Mouse (Mus musculus) CH12.LX (cell line): ENCODE measurements around the gene Il17re. TPM values are rescaled to one million over a fixed set of nuclear protein-coding genes. Genes with fewer than 3 reads are reported as not detected.

ENCODE experiments used
- DNase-seq: peaks from one replicate; pipeline ENCODE4 v3.0.0-alpha.2; 2013; ENCODE audit errors: extremely low read depth
- H3K27ac ChIP-seq: 2 replicates; pipeline ENCODE4 v1.5.1; 2012; ENCODE audit warnings: low read depth, mild to moderate bottlenecking, control low read depth, moderate library complexity; ENCODE audit not compliant: insufficient read depth
- H3K27me3 ChIP-seq: replicated peaks from 2 replicates; pipeline ENCODE3; 2012; ENCODE audit warnings: inconsistent platforms
- H3K36me3 ChIP-seq, 2 experiments: replicated peaks in 1 of 2; 2 replicates each; pipeline versions ENCODE3 to v1.6.1; 2012; ENCODE audit warnings: inconsistent platforms in 1 of 2, low read length in 1 of 2, mild to moderate bottlenecking in 1 of 2, mixed read lengths in 1 of 2, moderate library complexity in 1 of 2; ENCODE audit not compliant: control insufficient read depth in 1 of 2, insufficient read depth in 1 of 2
- H3K4me1 ChIP-seq, 2 experiments: 2 replicates each; pipeline ENCODE4 v1.6.1; 2012; ENCODE audit warnings: inconsistent platforms in 1 of 2, moderate library complexity in 1 of 2; ENCODE audit not compliant: insufficient read depth in 2 of 2, control insufficient read depth in 1 of 2
- H3K4me2 ChIP-seq: 2 replicates; pipeline ENCODE4 v1.6.1; 2012; ENCODE audit warnings: low read depth, mild to moderate bottlenecking, control low read depth; ENCODE audit not compliant: poor library complexity, insufficient read depth, severe bottlenecking
- H3K4me3 ChIP-seq, 3 experiments: fragments of 150-350 bp in 1 of 3; sonication (generic) in 1 of 3; replicated peaks in 1 of 3; 2 replicates each; pipeline versions ENCODE3 to v1.5.1; 2011 to 2012; ENCODE audit warnings: low read depth in 2 of 3, low read length in 2 of 3, mild to moderate bottlenecking in 2 of 3, moderate library complexity in 2 of 3, control low read depth in 1 of 3, improper control_type of control experiment in 1 of 3, inconsistent platforms in 1 of 3, mixed read lengths in 1 of 3; ENCODE audit not compliant: poor library complexity in 1 of 3
- H3K79me2 ChIP-seq: replicated peaks from 2 replicates; pipeline ENCODE4 v1.6.1; 2012; ENCODE audit warnings: mild to moderate bottlenecking, moderate library complexity; ENCODE audit not compliant: control insufficient read depth, poor library complexity, insufficient read depth, severe bottlenecking; ENCODE audit errors: extremely low read depth
- H3K9ac ChIP-seq: 2 replicates; pipeline ENCODE4 v1.6.1; 2012; ENCODE audit warnings: low read depth, mild to moderate bottlenecking, control low read depth, moderate library complexity; ENCODE audit not compliant: insufficient read depth
- H3K9me3 ChIP-seq: replicated peaks from 2 replicates; pipeline ENCODE3; 2012; ENCODE audit warnings: low read length, inconsistent platforms, mixed read lengths
- CHD1 ChIP-seq: IDR thresholded peaks from 2 replicates; pipeline ENCODE4 v1.6.1; 2012; ENCODE audit warnings: low read depth, low read length, improper control_type of control experiment, inconsistent platforms
- CHD2 ChIP-seq: IDR thresholded peaks from 2 replicates; pipeline ENCODE4 v1.6.1; 2011; ENCODE audit warnings: low read length, improper control_type of control experiment
- E2F4 ChIP-seq: IDR thresholded peaks from 2 replicates; pipeline ENCODE4 v1.6.1; 2011; ENCODE audit warnings: low read depth, low read length, improper control_type of control experiment; ENCODE audit not compliant: insufficient replicate concordance
- ELF1 ChIP-seq: IDR thresholded peaks from 2 replicates; pipeline ENCODE4 v1.6.1; 2014; ENCODE audit warnings: low read depth, mild to moderate bottlenecking, inconsistent platforms, low read length, improper control_type of control experiment
- GABPA ChIP-seq: IDR thresholded peaks from 2 replicates; pipeline ENCODE4 v1.6.1; 2012; ENCODE audit warnings: low read depth, low read length, improper control_type of control experiment, inconsistent platforms; ENCODE audit not compliant: insufficient replicate concordance
- HCFC1 ChIP-seq: IDR thresholded peaks from 2 replicates; pipeline ENCODE4 v1.6.1; 2012; ENCODE audit warnings: low read depth, mild to moderate bottlenecking, inconsistent platforms, low read length, improper control_type of control experiment
- IRF4 ChIP-seq: IDR thresholded peaks from 2 replicates; pipeline ENCODE4 v1.6.1; 2014; ENCODE audit warnings: low read depth, mild to moderate bottlenecking, inconsistent platforms, low read length, improper control_type of control experiment
- JUN ChIP-seq: IDR thresholded peaks from 2 replicates; pipeline ENCODE4 v1.6.1; 2011; ENCODE audit warnings: low read depth, mild to moderate bottlenecking, low read length, improper control_type of control experiment, moderate library complexity; ENCODE audit not compliant: insufficient read depth
- JUND ChIP-seq: conservative IDR thresholded peaks from 2 replicates; pipeline ENCODE4 v1.6.1; 2011; ENCODE audit warnings: low read depth, low read length, improper control_type of control experiment
- KAT2A ChIP-seq: IDR thresholded peaks from 2 replicates; pipeline ENCODE4 v1.6.1; 2012; ENCODE audit warnings: low read length, improper control_type of control experiment, inconsistent platforms; ENCODE audit not compliant: insufficient replicate concordance
- MAZ ChIP-seq: IDR thresholded peaks from 2 replicates; pipeline ENCODE4 v1.6.1; 2012; ENCODE audit warnings: low read depth, mild to moderate bottlenecking, inconsistent platforms, low read length, improper control_type of control experiment, moderate library complexity
- MXI1 ChIP-seq: IDR thresholded peaks from 2 replicates; pipeline ENCODE4 v1.6.1; 2011; ENCODE audit warnings: mild to moderate bottlenecking, low read depth, low read length, improper control_type of control experiment
- NRF1 ChIP-seq: IDR thresholded peaks from 2 replicates; pipeline ENCODE4 v1.6.1; 2014; ENCODE audit warnings: low read depth, mild to moderate bottlenecking, inconsistent platforms, low read length, improper control_type of control experiment, moderate library complexity
- PAX5 ChIP-seq: IDR thresholded peaks from 2 replicates; pipeline ENCODE4 v1.6.1; 2012; ENCODE audit warnings: low read length, inconsistent platforms, mixed read lengths
- POLR2A ChIP-seq: IDR thresholded peaks from 2 replicates; pipeline ENCODE4 v1.6.1; 2011; ENCODE audit warnings: low read depth, mild to moderate bottlenecking, improper control_type of control experiment, low read length
- SIN3A ChIP-seq: IDR thresholded peaks from 2 replicates; pipeline ENCODE4 v1.6.1; 2012; ENCODE audit warnings: low read length, improper control_type of control experiment, inconsistent platforms
- TCF12 ChIP-seq: IDR thresholded peaks from 2 replicates; pipeline ENCODE4 v1.6.1; 2014; ENCODE audit warnings: low read depth, mild to moderate bottlenecking, inconsistent platforms, low read length, improper control_type of control experiment
- USF1 ChIP-seq: IDR thresholded peaks from 2 replicates; pipeline ENCODE4 v1.6.1; 2014; ENCODE audit warnings: low read depth, mild to moderate bottlenecking, inconsistent platforms, low read length, improper control_type of control experiment
- USF2 ChIP-seq: conservative IDR thresholded peaks from 2 replicates; pipeline ENCODE4 v1.6.1; 2011; ENCODE audit warnings: low read depth, low read length, improper control_type of control experiment
- ZKSCAN1 ChIP-seq: IDR thresholded peaks from 2 replicates; pipeline ENCODE4 v1.6.1; 2012; ENCODE audit warnings: low read depth, inconsistent platforms, low read length, improper control_type of control experiment, borderline replicate concordance
- dilution Hi-C: fragments of 300-500 bp; cut with MboI; formaldehyde crosslinking; loops from 2 replicates; pipeline ENCODE4 v1.14.3; 2020; ENCODE audit warnings: low sequenced_read_pairs; ENCODE audit not compliant: extremely low pct_unique_long_range_greater_than_20kb, extremely low pct_ligation_motif_present
- in situ Hi-C: fragments of 300-500 bp; cut with MboI; formaldehyde crosslinking; loops from 3 replicates; pipeline ENCODE4 v1.14.3; 2019; ENCODE audit warnings: low sequenced_read_pairs, low pct_ligation_motif_present, low pct_unique_long_range_greater_than_20kb, mixed read lengths
- polyA plus RNA-seq: library from polyadenylated mRNA; unstranded; fragments of >175 nt; gene quantifications from 2 replicates; pipeline ENCODE4 v1.2.1, GENCODE M21; 2012; ENCODE audit warnings: low read depth; ENCODE audit not compliant: insufficient read length
- total RNA-seq, 2 experiments: library from RNA; depleted of rRNA; stranded (reverse); fragments of 300-350 nt in 1 of 2; fragments of >200 nt in 1 of 2; gene quantifications; 2 replicates each; pipeline ENCODE4 v1.2.3; 2012 to 2014

The Il17re gene
- total and polyA plus RNA-seq, 3 experiments: 0.13 TPM; not detected in 1

GRCm38 (mm10) chr6:113455007-113455406 is 3.3 kb upstream of the Il17re start:
- DNase-seq: no peak
- in situ Hi-C loops: no loop called here
- no peak overlapping the region for H3K27ac ChIP-seq
- no peak overlapping the region for H3K9ac ChIP-seq
- H3K4me1 ChIP-seq: peaks cover 0 to 10% of the 10 kb centered on the region in 2 experiments; a peak in 2 of 4 replicates
- no peak for TF ChIP-seq NRF1
- no peak for TF ChIP-seq IRF4
- TF ChIP-seq CHD1: no peak
- no peak for TF ChIP-seq USF1
- TF ChIP-seq JUN: no peak
- H3K4me3 ChIP-seq: no peak overlapping the region
- H3K79me2 ChIP-seq: no peaks in the 10 kb centered on the region
- no peak overlapping the region for H3K4me2 ChIP-seq
- H3K27me3 ChIP-seq: peaks cover 11% of the 10 kb centered on the region
- no peaks in the 10 kb centered on the region for H3K36me3 ChIP-seq
- dilution Hi-C loops: no loop called here
- no peaks in the 10 kb centered on the region for H3K9me3 ChIP-seq

- no peak overlapping the region for H3K9ac ChIP-seq
- dilution Hi-C loops (no loop called here), in situ Hi-C loops (no loop called here)
- H3K9me3 ChIP-seq: no peaks in the 10 kb centered on the region
- peaks cover 30% of the 10 kb centered on the region for H3K27me3 ChIP-seq
- H3K36me3 ChIP-seq: no peaks in the 10 kb centered on the region
- H3K4me3 ChIP-seq: no peak overlapping the region
- DNase-seq: no peak
- TF ChIP-seq GABPA (no peak), ELF1 (no peak), E2F4 (no peak), JUND (no peak), SIN3A (no peak), PAX5 (no peak), USF2 (no peak), POLR2A (no peak)
- TF ChIP-seq, all 38 proteins: peak for 0
- Histone ChIP-seq H3K4me1 (peaks cover 0 to 10% of the 10 kb centered on the region in 2 experiments; a peak in 2 of 4 replicates), H3K27ac (no peak overlapping the region), H3K79me2 (no peaks in the 10 kb centered on the region), H3K4me2 (no peak overlapping the region)
Measured at GRCm38 (mm10) chr6:113458635-113459034, 351 bp downstream of the Il17re start.

GRCm38 (mm10) chr6:113464040-113464439 is 5.8 kb downstream of the Il17re start:
- H3K9me3 ChIP-seq: no peaks in the 10 kb centered on the region
- peaks cover 41% of the 10 kb centered on the region for H3K27me3 ChIP-seq
- H3K27ac ChIP-seq: no peak overlapping the region
- dilution Hi-C loops: no loop called here
- in situ Hi-C loops: no loop called here
- DNase-seq: no peak
- H3K36me3 ChIP-seq: no peaks in the 10 kb centered on the region
- no peak overlapping the region for H3K4me2 ChIP-seq
- H3K4me3 ChIP-seq: no peak overlapping the region
- no peak overlapping the region for H3K9ac ChIP-seq
- TF ChIP-seq NRF1 (no peak), KAT2A (no peak), USF2 (no peak), IRF4 (no peak), TCF12 (no peak), ELF1 (no peak), JUND (no peak), HCFC1 (no peak), MXI1 (no peak), CHD2 (no peak), ZKSCAN1 (no peak), MAZ (no peak)
- H3K79me2 ChIP-seq: no peaks in the 10 kb centered on the region
- H3K4me1 ChIP-seq: peaks cover 13 to 19% of the 10 kb centered on the region in 2 experiments; a peak in 3 of 4 replicates
